Mouse (Mus musculus) lung, adult 2 months (tissue): Measurements from ENCODE around the gene Dnajb6.
"Not testable (repeated sequence)": the region's sequence is repeated elsewhere in the genome, so short reads cannot be mapped to it uniquely, and the experiment has no call there.

Source experiments
- CTCF ChIP-seq: fragments of 200-500 bp; IDR thresholded peaks from 2 replicates; pipeline ENCODE4 v1.5.1; 2011; ENCODE audit warnings: mild to moderate bottlenecking, low read length, control low read depth; ENCODE audit not compliant: insufficient read depth
- POLR2A ChIP-seq: fragments of 200-500 bp; IDR thresholded peaks from 2 replicates; pipeline ENCODE4 v1.6.1; 2011; ENCODE audit warnings: low read depth, mild to moderate bottlenecking, control low read depth, low read length, borderline replicate concordance; ENCODE audit errors: extremely low read depth

DNA sequence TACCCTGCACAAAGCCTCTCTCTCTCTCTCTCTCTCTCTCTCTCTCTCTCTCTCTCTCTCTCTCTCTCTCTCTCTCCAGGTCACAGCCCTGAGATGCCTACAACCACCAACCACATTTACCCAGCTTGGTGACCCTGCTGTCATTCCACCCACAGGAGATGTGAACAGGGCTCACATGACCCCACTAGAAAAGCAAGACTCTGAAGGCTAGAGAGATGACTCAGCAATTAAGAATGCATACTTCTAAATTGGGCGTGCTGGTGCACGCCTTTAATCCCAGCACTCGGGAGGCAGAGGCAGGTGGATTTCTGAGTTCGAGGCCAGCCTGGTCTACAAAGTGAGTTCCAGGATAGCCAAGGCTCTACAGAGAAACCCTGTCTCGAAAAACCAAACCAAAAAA is 9.4 kb upstream of the Dnajb6 start:
- TF ChIP-seq CTCF, POLR2A: not testable (repeated sequence)
